Mouse (Mus musculus): ENCODE data around the gene Gm17416.

Gm17416 gene

DNA sequence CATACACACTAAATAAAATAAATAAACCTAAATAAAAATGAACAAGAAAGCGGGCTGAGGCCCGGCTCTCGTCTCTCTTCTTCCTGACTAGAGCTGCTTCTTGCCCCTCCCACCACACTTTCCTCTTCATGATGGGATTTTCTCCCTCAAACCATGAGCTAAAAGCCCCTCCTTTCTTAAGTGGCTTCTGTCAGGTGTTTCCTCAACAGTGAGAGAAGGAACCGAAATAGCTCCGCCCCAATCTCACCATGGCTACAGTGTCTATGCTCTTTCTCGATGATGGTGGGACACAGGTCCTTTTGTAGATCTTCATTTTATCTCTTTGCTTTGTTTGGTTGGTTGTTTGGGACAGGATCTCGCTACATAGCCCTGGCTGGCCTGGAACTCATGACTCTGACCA is 12.5 kb upstream of the Gm17416 start:
- TF ChIP-seq CTCF (conservative IDR thresholded peaks at IDR 0.05; ENCODE audit: low read length) (no peak), POU5F1 (IDR thresholded peaks at IDR 0.05; ENCODE audit: borderline replicate concordance, low read length) (no peak), NANOG (IDR thresholded peaks at IDR 0.05; ENCODE audit: borderline replicate concordance, low read length) (no peak)
- Histone ChIP-seq H3K27me3 (ENCODE audit: insufficient read depth, low read length) (peaks cover 7% of the 10 kb centered on the region; the same call in 1 of the 2 replicates), H3K9me3 (ENCODE audit: low read length) (no peaks in the 10 kb centered on the region; the same call in 1 of the 2 replicates), H3K4me3 (replicated peaks; ENCODE audit: low read length) (no peak overlapping the region), H3K4me1 (replicated peaks; ENCODE audit: low read depth, low read length) (peaks cover 14% of the 10 kb centered on the region), H3K36me3 (ENCODE audit: insufficient read depth, low read length) (no peaks in the 10 kb centered on the region)

DNA sequence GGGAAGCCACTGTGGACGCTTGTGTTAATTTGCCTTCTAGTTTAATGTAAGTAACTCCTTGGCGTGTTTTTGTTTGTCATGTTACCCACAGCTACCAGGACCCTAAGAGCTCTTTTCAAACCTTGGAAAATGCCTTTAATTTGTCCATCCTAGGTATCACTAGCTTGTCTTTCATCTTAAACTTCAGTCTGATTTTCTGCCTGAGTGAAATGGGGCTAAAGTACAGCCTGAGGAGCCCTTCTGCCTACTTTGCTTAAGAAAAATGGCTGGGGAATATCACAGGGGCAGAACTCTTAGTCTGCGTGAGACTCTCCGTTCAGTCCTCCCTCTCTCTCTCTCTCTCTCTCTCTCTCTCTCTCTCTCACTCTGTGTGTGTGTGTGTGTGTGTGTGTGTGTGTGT is 743 bp downstream of the Gm17416 start:
- Histone ChIP-seq H3K4me1 (replicated peaks; ENCODE audit: low read depth, low read length) (no peaks in the 10 kb centered on the region), H3K27me3 (ENCODE audit: insufficient read depth, low read length) (peaks cover 5% of the 10 kb centered on the region; the same call in 1 of the 2 replicates), H3K36me3 (ENCODE audit: insufficient read depth, low read length) (no peaks in the 10 kb centered on the region), H3K4me3 (replicated peaks; ENCODE audit: low read length) (no peak overlapping the region), H3K9me3 (ENCODE audit: low read length) (peaks cover 5% of the 10 kb centered on the region; the same call in 1 of the 2 replicates)
- TF ChIP-seq POU5F1 (IDR thresholded peaks at IDR 0.05; ENCODE audit: borderline replicate concordance, low read length), result no peak
- TF ChIP-seq NANOG (IDR thresholded peaks at IDR 0.05; ENCODE audit: borderline replicate concordance, low read length), result no peak

DNA sequence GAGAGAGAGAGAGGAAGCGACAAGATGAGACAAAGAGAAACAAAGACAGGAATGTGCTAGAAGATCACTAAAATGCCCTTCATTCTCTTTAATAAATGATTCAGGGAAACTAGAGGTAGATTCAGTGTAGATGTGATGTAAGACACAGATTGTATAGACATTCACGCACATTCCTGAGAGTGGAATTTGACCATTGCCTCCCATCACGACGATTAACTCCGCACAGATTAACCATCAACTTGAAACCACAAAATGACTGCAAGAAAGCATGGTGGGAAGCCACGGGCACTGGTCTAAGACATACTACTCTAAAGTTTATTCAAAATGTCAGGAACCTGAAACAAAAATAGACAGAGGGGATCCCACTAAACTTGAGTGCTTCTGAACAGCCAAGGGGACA is 1.2 kb downstream of the Gm17416 start:
- TF ChIP-seq POU5F1 (IDR thresholded peaks at IDR 0.05; ENCODE audit: borderline replicate concordance, low read length) (no peak), CTCF (conservative IDR thresholded peaks at IDR 0.05; ENCODE audit: low read length) (no peak), NANOG (IDR thresholded peaks at IDR 0.05; ENCODE audit: borderline replicate concordance, low read length) (no peak)
- no peaks in the 10 kb centered on the region for H3K36me3 ChIP-seq (ENCODE audit: insufficient read depth, low read length)
- H3K4me3 ChIP-seq (replicated peaks; ENCODE audit: low read length), result no peak overlapping the region
- H3K27me3 ChIP-seq (ENCODE audit: insufficient read depth, low read length), result peaks cover 5% of the 10 kb centered on the region; the same call in 1 of the 2 replicates
- peaks cover 5% of the 10 kb centered on the region; the same call in 1 of the 2 replicates for H3K9me3 ChIP-seq (ENCODE audit: low read length)
- no peaks in the 10 kb centered on the region for H3K4me1 ChIP-seq (replicated peaks; ENCODE audit: low read depth, low read length)

DNA sequence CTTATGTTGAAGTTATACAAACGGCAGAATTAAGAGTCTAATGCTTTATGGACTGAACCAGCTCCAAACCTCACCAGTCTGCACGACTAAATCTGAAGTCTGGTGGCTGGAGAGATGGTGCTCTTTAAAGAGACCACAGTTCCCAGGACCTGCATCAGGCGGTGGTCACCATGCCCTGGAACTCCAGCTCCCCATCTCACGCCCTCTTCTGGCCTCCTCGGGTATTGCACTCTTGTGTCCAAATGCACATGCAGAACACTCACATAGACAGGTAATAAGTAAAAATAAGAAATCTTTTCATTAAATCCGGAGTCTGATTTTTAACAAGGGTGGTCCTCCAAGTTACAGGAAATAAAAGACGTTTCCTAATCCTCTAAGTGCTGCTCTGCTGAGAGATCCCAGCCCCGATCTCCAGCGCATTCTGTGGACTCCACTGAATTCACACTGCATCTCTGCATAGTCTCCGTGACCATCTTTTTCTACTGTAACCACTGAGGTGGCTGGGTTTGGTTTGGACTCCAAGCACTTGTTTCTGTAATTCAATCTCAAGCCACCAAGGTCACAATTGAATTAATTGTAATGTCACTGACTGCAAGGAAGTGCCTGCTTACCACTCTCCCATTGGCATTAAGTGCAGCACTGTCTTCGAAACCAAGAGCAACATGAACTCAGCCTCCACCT is 3.1 kb downstream of the Gm17416 start, which contains the start of gene Defb21:
TSS of gene Defb21 (plus strand) at position 631 of the 681 bp plus-strand sequence.
- no peak within 1 kb of the TSS for H3K4me3 ChIP-seq (replicated peaks; ENCODE audit: low read length)
- no peaks in the 10 kb centered on the region for H3K36me3 ChIP-seq (ENCODE audit: insufficient read depth, low read length)
- no peaks in the 10 kb centered on the region for H3K4me1 ChIP-seq (replicated peaks; ENCODE audit: low read depth, low read length)
- peaks cover 5% of the 10 kb centered on the region; the same call in 1 of the 2 replicates for H3K9me3 ChIP-seq (ENCODE audit: low read length)
- TF ChIP-seq POU5F1 (IDR thresholded peaks at IDR 0.05; ENCODE audit: borderline replicate concordance, low read length) (no peak), NANOG (IDR thresholded peaks at IDR 0.05; ENCODE audit: borderline replicate concordance, low read length) (no peak), CTCF (conservative IDR thresholded peaks at IDR 0.05; ENCODE audit: low read length) (peak; percentile 81)
- H3K27me3 ChIP-seq (ENCODE audit: insufficient read depth, low read length), result peaks cover 5% of the 10 kb centered on the region; the same call in 1 of the 2 replicates

DNA sequence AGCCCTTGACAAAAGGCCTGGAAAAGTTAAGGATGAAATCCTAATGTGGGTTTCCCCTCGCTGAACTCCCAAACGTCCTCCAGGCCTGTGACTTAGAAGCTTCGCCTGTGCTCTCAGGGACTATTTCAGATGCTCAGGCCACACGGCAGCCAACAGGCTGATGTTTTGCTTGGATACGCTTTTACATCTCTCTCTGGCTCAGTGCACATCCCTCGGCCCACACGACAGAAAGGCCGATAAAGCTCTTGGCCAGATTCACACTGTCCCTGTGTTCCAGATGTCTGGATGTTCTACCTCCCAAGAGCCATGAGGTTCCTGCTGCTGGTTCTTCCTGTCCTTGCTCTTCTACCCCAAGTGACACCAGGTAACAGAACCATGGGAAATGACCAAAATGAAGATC is 4.3 kb downstream of the Gm17416 start:
- Histone ChIP-seq H3K27me3 (ENCODE audit: insufficient read depth, low read length) (peaks cover 5% of the 10 kb centered on the region; the same call in 1 of the 2 replicates), H3K4me3 (replicated peaks; ENCODE audit: low read length) (no peak overlapping the region), H3K9me3 (ENCODE audit: low read length) (peaks cover 4% of the 10 kb centered on the region; the same call in 1 of the 2 replicates), H3K4me1 (replicated peaks; ENCODE audit: low read depth, low read length) (no peaks in the 10 kb centered on the region), H3K36me3 (ENCODE audit: insufficient read depth, low read length) (no peaks in the 10 kb centered on the region)
- TF ChIP-seq CTCF (conservative IDR thresholded peaks at IDR 0.05; ENCODE audit: low read length), result no peak
- TF ChIP-seq NANOG (IDR thresholded peaks at IDR 0.05; ENCODE audit: borderline replicate concordance, low read length), result no peak
- no peak for TF ChIP-seq POU5F1 (IDR thresholded peaks at IDR 0.05; ENCODE audit: borderline replicate concordance, low read length)

DNA sequence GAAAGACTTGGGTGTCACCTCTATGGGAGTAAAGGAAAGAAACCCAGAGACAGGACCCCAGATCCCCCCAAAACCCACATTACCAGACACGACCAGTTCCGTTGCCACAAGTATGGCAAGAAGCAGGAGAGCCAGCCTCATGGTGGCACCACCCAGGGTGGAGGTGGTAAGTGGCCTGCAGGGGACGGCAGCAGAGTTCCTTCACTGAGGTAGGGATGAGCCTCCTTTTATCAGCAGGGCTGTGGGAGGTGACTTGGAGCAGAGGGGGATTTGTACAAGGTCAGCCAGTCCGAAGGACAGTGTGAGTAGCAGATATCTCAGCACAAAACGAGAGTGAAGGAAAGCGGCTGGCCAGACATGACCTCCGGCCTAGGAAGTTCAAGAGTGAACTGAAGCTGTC is 11.0 kb downstream of the Gm17416 start, which contains the start of gene Defb19:
TSS of gene Defb19 (minus strand) at position 206 of the 400 bp plus-strand sequence.
- Histone ChIP-seq H3K27me3 (ENCODE audit: insufficient read depth, low read length) (peaks cover 7% of the 10 kb centered on the region), H3K4me1 (replicated peaks; ENCODE audit: low read depth, low read length) (no peaks in the 10 kb centered on the region), H3K4me3 (replicated peaks; ENCODE audit: low read length) (no peak within 1 kb of the TSS), H3K36me3 (ENCODE audit: insufficient read depth, low read length) (no peaks in the 10 kb centered on the region), H3K9me3 (ENCODE audit: low read length) (no peaks in the 10 kb centered on the region)
- no peak for TF ChIP-seq POU5F1 (IDR thresholded peaks at IDR 0.05; ENCODE audit: borderline replicate concordance, low read length)
- no peak for TF ChIP-seq CTCF (conservative IDR thresholded peaks at IDR 0.05; ENCODE audit: low read length)
- no peak for TF ChIP-seq NANOG (IDR thresholded peaks at IDR 0.05; ENCODE audit: borderline replicate concordance, low read length)

DNA sequence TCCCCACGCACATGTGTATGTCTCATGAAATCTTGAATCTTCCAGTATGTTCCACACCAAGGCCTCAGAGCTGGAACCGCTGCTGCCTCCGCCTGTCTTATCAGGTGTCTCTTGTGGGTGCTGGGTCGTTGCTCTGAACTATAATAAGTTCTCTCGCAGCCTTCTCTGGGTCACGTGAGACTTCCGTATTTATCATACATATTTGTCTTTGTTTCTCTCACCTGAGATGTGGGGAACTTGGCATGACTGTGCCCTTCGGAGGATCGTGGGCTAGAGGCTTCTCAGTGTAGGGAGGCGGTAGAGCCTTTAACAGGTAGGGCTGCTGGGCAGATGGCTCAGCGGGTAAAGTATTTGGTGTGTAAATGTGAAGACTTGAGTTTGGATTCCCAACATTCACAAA is 11.5 kb downstream of the Gm17416 start:
- H3K27me3 ChIP-seq (ENCODE audit: insufficient read depth, low read length), result peaks cover 7% of the 10 kb centered on the region
- no peaks in the 10 kb centered on the region for H3K9me3 ChIP-seq (ENCODE audit: low read length)
- H3K4me1 ChIP-seq (replicated peaks; ENCODE audit: low read depth, low read length), result no peaks in the 10 kb centered on the region
- no peaks in the 10 kb centered on the region for H3K36me3 ChIP-seq (ENCODE audit: insufficient read depth, low read length)
- TF ChIP-seq NANOG (IDR thresholded peaks at IDR 0.05; ENCODE audit: borderline replicate concordance, low read length) (no peak), POU5F1 (IDR thresholded peaks at IDR 0.05; ENCODE audit: borderline replicate concordance, low read length) (no peak), CTCF (conservative IDR thresholded peaks at IDR 0.05; ENCODE audit: low read length) (no peak)
- no peak overlapping the region for H3K4me3 ChIP-seq (replicated peaks; ENCODE audit: low read length)

DNA sequence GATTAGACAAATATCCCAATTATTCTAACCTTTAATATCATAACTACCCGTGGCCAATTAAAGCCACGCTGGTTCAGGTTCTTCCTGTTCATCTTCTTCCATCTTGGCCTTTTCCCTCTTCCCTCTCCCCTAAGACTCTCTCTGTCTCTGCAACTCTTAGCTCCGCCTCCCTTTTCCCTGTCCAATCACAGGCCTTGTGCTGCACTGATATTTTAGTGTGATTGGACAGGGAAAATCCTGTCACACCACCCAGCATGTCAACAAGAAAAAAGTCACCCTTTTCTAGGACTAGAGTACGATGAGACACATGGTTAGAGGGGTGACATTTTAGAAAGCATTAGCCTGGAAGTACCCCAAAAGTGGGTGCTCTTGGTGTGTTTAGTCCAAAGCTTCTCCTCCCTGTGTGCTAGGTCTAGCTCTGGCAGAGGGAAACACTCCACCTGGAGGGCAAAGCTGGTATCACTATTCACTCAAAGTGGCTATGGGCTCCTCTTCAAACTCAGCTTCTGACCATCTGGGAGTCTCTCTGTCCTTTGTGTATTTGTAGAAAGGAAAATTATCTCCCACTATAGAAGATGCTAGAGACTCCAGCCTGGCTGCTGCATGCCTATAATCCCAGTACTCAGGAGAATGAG is 17.9 kb downstream of the Gm17416 start:
- H3K4me3 ChIP-seq (replicated peaks; ENCODE audit: low read length), result no peak overlapping the region
- H3K4me1 ChIP-seq (replicated peaks; ENCODE audit: low read depth, low read length), result no peaks in the 10 kb centered on the region
- TF ChIP-seq POU5F1 (IDR thresholded peaks at IDR 0.05; ENCODE audit: borderline replicate concordance, low read length) (no peak), CTCF (conservative IDR thresholded peaks at IDR 0.05; ENCODE audit: low read length) (peak; percentile 49), NANOG (IDR thresholded peaks at IDR 0.05; ENCODE audit: borderline replicate concordance, low read length) (no peak)
- no peaks in the 10 kb centered on the region for H3K27me3 ChIP-seq (ENCODE audit: insufficient read depth, low read length)
- no peaks in the 10 kb centered on the region for H3K36me3 ChIP-seq (ENCODE audit: insufficient read depth, low read length)
- no peaks in the 10 kb centered on the region for H3K9me3 ChIP-seq (ENCODE audit: low read length)

Data from E14TG2a.4 (cell line).